Mouse (Mus musculus): ENCODE measurements around the gene Anapc16. TPM values are rescaled to one million over a fixed set of nuclear protein-coding genes. Genes with fewer than 3 reads are reported as not detected.

The Anapc16 gene
- total RNA-seq (2023): 10 to 100 TPM; 23.0 to 27.5 TPM

GRCm38 (mm10) chr10:60002673-60003212 lies at the start of gene Anapc16, which contains the start of gene Ascc1:
Gene Anapc16, minus strand, starts transcription at chr10:60003135.
Gene Ascc1, plus strand, starts transcription at chr10:60002805.

GRCm38 (mm10) chr10:59951211-59952151 lies 51.5 kb downstream of the Anapc16 start, which contains the start of gene Ddit4:
Gene Ddit4, minus strand, starts transcription at chr10:59951834.

Other genes starting within 250 kb of the Anapc16 start
- gene Dnajb12, start 123.6 kb downstream of the Anapc16 start, total RNA-seq (2023): 10 to 100 TPM; 28.2 to 28.8 TPM
- 10 to 100 TPM; 10.2 to 11.0 TPM for gene Ddit4, start 51.3 kb downstream of the Anapc16 start, total RNA-seq (2023)
- 10 to 100 TPM in 1 of 2 experiments, 1 to 10 TPM in 1; 9.2 to 10.3 TPM for gene Ascc1, start 330 bp downstream of the Anapc16 start, total RNA-seq (2023)
- gene Spock2, start 103.1 kb upstream of the Anapc16 start, total RNA-seq (2023): under 1 TPM; 0.53 to 0.68 TPM
- 1 to 10 TPM in 1 of 2 experiments, under 1 TPM in 1; 0.88 to 1.1 TPM for gene Chst3, start 216.1 kb upstream of the Anapc16 start, total RNA-seq (2023)

Measured in neutrophil, adult 83 days (primary cell).